Mouse (Mus musculus) gastrocnemius, adult 2 months (tissue): ENCODE results near the gene Fscn2. TPM values are rescaled to one million over a fixed set of nuclear protein-coding genes. Genes with fewer than 3 reads are reported as not detected.
"Not testable (repeated sequence)": the region's sequence is repeated elsewhere in the genome, so short reads cannot be mapped to it uniquely, and the experiment has no call there.

Source experiments
- DNase-seq: peaks from one replicate; pipeline ENCODE4 v3.0.0; 2022
- H3K27ac ChIP-seq: fragments of 200-600 bp; 2 replicates; pipeline ENCODE4 v1.8.1; 2022; ENCODE audit warnings: mild to moderate bottlenecking
- H3K4me3 ChIP-seq: fragments of 200-600 bp; 2 replicates; pipeline ENCODE4 v1.8.1; 2022; ENCODE audit warnings: mild to moderate bottlenecking, moderate library complexity
- CTCF ChIP-seq: fragments of 200-600 bp; IDR thresholded peaks from 2 replicates; pipeline ENCODE4 v1.8.1; 2022; ENCODE audit warnings: antibody characterized with exemption, mild to moderate bottlenecking, moderate library complexity
- intact Hi-C: fragments of 180-260 bp; cut with DNase I; formaldehyde crosslinking; loops from one replicate; pipeline ENCODE4 v1.15.1; 2025
- total RNA-seq, 2 experiments: library from RNA; stranded (reverse); gene quantifications; 2 replicates each; pipeline ENCODE4 v1.2.3; 2021

Gene Fscn2
- total RNA-seq, 2 experiments from 2014 or later: 0.87 TPM; not detected in 1

- intact Hi-C loops: no loop called here
- no peak overlapping the region for H3K4me3 ChIP-seq
- TF ChIP-seq CTCF: no peak
- no peak for DNase-seq
- H3K27ac ChIP-seq: no peak overlapping the region
These were observed 23.9 kb upstream of the Fscn2 start for GRCm38 (mm10) chr11:120337447-120337846.

- no peak for TF ChIP-seq CTCF
- Histone ChIP-seq H3K4me3 (no peak overlapping the region), H3K27ac (no peak overlapping the region)
- no peak for DNase-seq
- intact Hi-C loops: no loop called here
These were observed 22.5 kb upstream of the Fscn2 start for GRCm38 (mm10) chr11:120338786-120339185.

GRCm38 (mm10) chr11:120339978-120340513 lies 21.3 kb upstream of the Fscn2 start:
- intact Hi-C loops: loop anchor here (2.0 kb wide), 1 partner anchor 29 kb away; no protein-coding TSS in a partner anchor
- Histone ChIP-seq H3K27ac (no peak overlapping the region), H3K4me3 (no peak overlapping the region)
- DNase-seq: no peak
- no peak for TF ChIP-seq CTCF

- intact Hi-C loops: loop anchor here (2.0 kb wide), 1 partner anchor 31 kb away; no protein-coding TSS in a partner anchor
- Histone ChIP-seq H3K27ac (no peak overlapping the region), H3K4me3 (no peak overlapping the region)
- no peak for DNase-seq
- TF ChIP-seq CTCF: no peak
These were observed 19.7 kb upstream of the Fscn2 start for GRCm38 (mm10) chr11:120341661-120342060.

GRCm38 (mm10) chr11:120342656-120343160 lies 18.6 kb upstream of the Fscn2 start:
- H3K27ac ChIP-seq: no peak overlapping the region
- intact Hi-C loops: no loop called here
- no peak for DNase-seq
- TF ChIP-seq CTCF: no peak
- H3K4me3 ChIP-seq: no peak overlapping the region

GRCm38 (mm10) chr11:120343519-120344309 lies 17.6 kb upstream of the Fscn2 start:
- no peak for TF ChIP-seq CTCF
- Histone ChIP-seq H3K27ac (peak overlapping the region; percentile 48; the same call in 1 of the 2 replicates), H3K4me3 (no peak overlapping the region)
- intact Hi-C loops: no loop called here
- peak; percentile 39 for DNase-seq

GRCm38 (mm10) chr11:120344310-120344920 lies 16.9 kb upstream of the Fscn2 start:
- intact Hi-C loops: no loop called here
- peak overlapping the region; percentile 57; the same call in 1 of the 2 replicates for H3K4me3 ChIP-seq
- peak overlapping the region; percentile 48 for H3K27ac ChIP-seq
- TF ChIP-seq CTCF: no peak
- no peak for DNase-seq

- intact Hi-C loops: no loop called here
- peak; percentile 44 for DNase-seq
- H3K27ac ChIP-seq: peak overlapping the region; percentile 60
These were observed 16.2 kb upstream of the Fscn2 start for GRCm38 (mm10) chr11:120345067-120345681.

GRCm38 (mm10) chr11:120346383-120347034 lies 14.8 kb upstream of the Fscn2 start:
- peak; percentile 24 for DNase-seq
- intact Hi-C loops: not testable (repeated sequence)
- Histone ChIP-seq H3K4me3 (peak overlapping the region; percentile 81), H3K27ac (peak overlapping the region; percentile 80)

More at GRCm38 (mm10) chr11:120345067-120345681, 16.2 kb upstream of the Fscn2 start:
- peak overlapping the region; percentile 57 for H3K4me3 ChIP-seq
- TF ChIP-seq CTCF: no peak

GRCm38 (mm10) chr11:120347301-120347700 lies 14.0 kb upstream of the Fscn2 start:
- Histone ChIP-seq H3K4me3 (peak overlapping the region; percentile 98), H3K27ac (peak overlapping the region; percentile 100)
- intact Hi-C loops: no loop called here
- DNase-seq: peak; percentile 27
- no peak for TF ChIP-seq CTCF

GRCm38 (mm10) chr11:120347791-120348683 lies 13.3 kb upstream of the Fscn2 start, which contains the start of gene Actg1:
Gene Actg1 (minus strand): TSS chr11:120348542.
- intact Hi-C loops: loop anchor here (2.0 kb wide), 1 partner anchor 31 kb away; the partner anchor contains the start of gene Faap100
- no peak for TF ChIP-seq CTCF
- H3K27ac ChIP-seq: peak within 1 kb of the TSS; percentile 100
- DNase-seq: peak; percentile 94
- H3K4me3 ChIP-seq: peak within 1 kb of the TSS; percentile 98
